Mouse (Mus musculus): ENCODE measurements around the gene Batf. TPM values are rescaled to one million over a fixed set of nuclear protein-coding genes. Genes with fewer than 3 reads are reported as not detected.
"Not testable (repeated sequence)": the region's sequence is repeated elsewhere in the genome, so short reads cannot be mapped to it uniquely, and the experiment has no call there.

Gene Batf
- polyA plus RNA-seq, 1 experiment from 2014 or later = 6.7 TPM

GRCm38 (mm10) chr12:85647346-85647745 is 39.1 kb upstream of the Batf start:
- Histone ChIP-seq H3K9ac (ENCODE audit: low read depth, low read length) (no peak overlapping the region), H3K4me3 (ENCODE audit: low read depth, low read length) (no peak overlapping the region), H3K4me1 (ENCODE audit: control insufficient read depth, insufficient read depth, low read length) (no peaks in the 10 kb centered on the region), H3K36me3 (ENCODE audit: control insufficient read depth, insufficient read depth, low read length) (no peaks in the 10 kb centered on the region), H3K4me2 (no peak overlapping the region), H3K27me3 (ENCODE audit: control insufficient read depth, insufficient read depth, low read length) (no peaks in the 10 kb centered on the region), H3K9me3 (replicated peaks; ENCODE audit: control insufficient read depth, low read length) (no peaks in the 10 kb centered on the region), H3K27ac (ENCODE audit: low read depth, low read length) (no peak overlapping the region)
- no peak for ATAC-seq (replicated peaks; ENCODE audit: insufficient number of reproducible peaks, low FRiP score, low TSS enrichment)
- 47% methylated on average over 10 of the region's 10 CpGs for WGBS (ENCODE audit: insufficient replicate concordance)

DNA sequence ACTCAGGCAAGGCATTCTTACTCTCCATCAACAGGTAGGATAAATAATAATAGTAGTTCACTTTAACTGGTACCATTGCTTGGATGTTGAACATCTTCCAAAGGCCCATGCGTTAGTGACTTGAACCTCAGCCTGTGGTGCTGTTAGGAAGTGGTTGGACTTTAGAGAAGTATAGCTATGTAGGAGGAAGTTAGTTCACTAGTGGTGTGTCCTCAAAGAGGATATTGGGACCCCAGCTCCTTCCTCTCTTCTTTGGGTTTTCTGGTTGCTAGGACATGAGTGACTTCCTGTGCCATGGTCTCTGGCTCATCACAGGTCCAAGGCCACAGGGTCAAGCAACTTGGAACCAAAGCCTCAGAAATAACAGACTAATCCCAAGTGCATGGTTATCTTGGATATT is 38.5 kb upstream of the Batf start:
- 88% methylated on average over 1 of the region's 1 CpGs for WGBS (ENCODE audit: insufficient replicate concordance)
- no peak overlapping the region for H3K4me3 ChIP-seq (ENCODE audit: low read depth, low read length)
- ATAC-seq (replicated peaks; ENCODE audit: insufficient number of reproducible peaks, low FRiP score, low TSS enrichment) = no peak
- no peak overlapping the region for H3K27ac ChIP-seq (ENCODE audit: low read depth, low read length)
- H3K9me3 ChIP-seq (replicated peaks; ENCODE audit: control insufficient read depth, low read length) = no peaks in the 10 kb centered on the region
- no peaks in the 10 kb centered on the region for H3K4me1 ChIP-seq (ENCODE audit: control insufficient read depth, insufficient read depth, low read length)
- H3K4me2 ChIP-seq = no peak overlapping the region
- H3K9ac ChIP-seq (ENCODE audit: low read depth, low read length) = no peak overlapping the region
- no peaks in the 10 kb centered on the region for H3K36me3 ChIP-seq (ENCODE audit: control insufficient read depth, insufficient read depth, low read length)
- no peaks in the 10 kb centered on the region for H3K27me3 ChIP-seq (ENCODE audit: control insufficient read depth, insufficient read depth, low read length)

DNA sequence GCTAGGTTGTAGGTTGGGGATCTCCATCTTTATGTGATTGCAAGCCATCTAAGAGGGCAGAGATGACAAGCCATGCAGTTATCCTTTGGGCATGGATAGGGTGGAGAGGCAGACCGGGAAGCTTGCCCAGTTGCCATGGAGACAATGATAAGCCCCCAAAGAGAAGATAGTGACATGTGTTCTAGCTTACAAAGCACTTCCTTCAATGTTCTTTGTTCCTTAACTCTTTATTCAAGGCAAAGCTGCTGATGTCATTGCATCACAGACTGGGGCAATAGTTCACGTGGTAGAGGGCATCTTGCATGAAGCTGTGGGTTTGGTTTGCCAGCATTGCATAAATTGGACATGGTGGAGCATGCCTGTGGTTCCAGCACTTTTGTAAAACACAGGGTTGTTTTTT is 27.1 kb upstream of the Batf start:
- ATAC-seq (replicated peaks; ENCODE audit: insufficient number of reproducible peaks, low FRiP score, low TSS enrichment) = peak; percentile 22; the same call in 1 of the 2 replicates
- WGBS (ENCODE audit: insufficient replicate concordance) = 34% methylated on average over 2 of the region's 2 CpGs

GRCm38 (mm10) chr12:85660855-85661254 is 25.6 kb upstream of the Batf start:
- Histone ChIP-seq H3K27ac (ENCODE audit: low read depth, low read length) (no peak overlapping the region), H3K9me3 (replicated peaks; ENCODE audit: control insufficient read depth, low read length) (no peaks in the 10 kb centered on the region), H3K36me3 (ENCODE audit: control insufficient read depth, insufficient read depth, low read length) (no peaks in the 10 kb centered on the region), H3K27me3 (ENCODE audit: control insufficient read depth, insufficient read depth, low read length) (no peaks in the 10 kb centered on the region), H3K4me2 (no peak overlapping the region), H3K4me3 (ENCODE audit: low read depth, low read length) (no peak overlapping the region), H3K4me1 (ENCODE audit: control insufficient read depth, insufficient read depth, low read length) (peaks cover 3% of the 10 kb centered on the region; the same call in 1 of the 2 replicates), H3K9ac (ENCODE audit: low read depth, low read length) (no peak overlapping the region)
- 90% methylated on average over 12 of the region's 12 CpGs for WGBS (ENCODE audit: insufficient replicate concordance)
- no peak for ATAC-seq (replicated peaks; ENCODE audit: insufficient number of reproducible peaks, low FRiP score, low TSS enrichment)

More for the DNA sequence above, 27.1 kb upstream of the Batf start:
- Histone ChIP-seq H3K27ac (ENCODE audit: low read depth, low read length) (no peak overlapping the region), H3K4me3 (ENCODE audit: low read depth, low read length) (no peak overlapping the region), H3K27me3 (ENCODE audit: control insufficient read depth, insufficient read depth, low read length) (no peaks in the 10 kb centered on the region), H3K36me3 (ENCODE audit: control insufficient read depth, insufficient read depth, low read length) (no peaks in the 10 kb centered on the region), H3K4me1 (ENCODE audit: control insufficient read depth, insufficient read depth, low read length) (peaks cover 3% of the 10 kb centered on the region; the same call in 1 of the 2 replicates), H3K4me2 (no peak overlapping the region), H3K9ac (ENCODE audit: low read depth, low read length) (no peak overlapping the region), H3K9me3 (replicated peaks; ENCODE audit: control insufficient read depth, low read length) (no peaks in the 10 kb centered on the region)

GRCm38 (mm10) chr12:85662232-85662631 is 24.2 kb upstream of the Batf start:
- H3K9me3 ChIP-seq (replicated peaks; ENCODE audit: control insufficient read depth, low read length); H3K27ac ChIP-seq (ENCODE audit: low read depth, low read length); H3K4me1 ChIP-seq (ENCODE audit: control insufficient read depth, insufficient read depth, low read length); H3K36me3 ChIP-seq (ENCODE audit: control insufficient read depth, insufficient read depth, low read length); ATAC-seq (replicated peaks; ENCODE audit: insufficient number of reproducible peaks, low FRiP score, low TSS enrichment); H3K27me3 ChIP-seq (ENCODE audit: control insufficient read depth, insufficient read depth, low read length); H3K4me2 ChIP-seq; H3K9ac ChIP-seq (ENCODE audit: low read depth, low read length); H3K4me3 ChIP-seq (ENCODE audit: low read depth, low read length): not testable (repeated sequence)
- 79% methylated on average over 8 of the region's 8 CpGs for WGBS (ENCODE audit: insufficient replicate concordance)

DNA sequence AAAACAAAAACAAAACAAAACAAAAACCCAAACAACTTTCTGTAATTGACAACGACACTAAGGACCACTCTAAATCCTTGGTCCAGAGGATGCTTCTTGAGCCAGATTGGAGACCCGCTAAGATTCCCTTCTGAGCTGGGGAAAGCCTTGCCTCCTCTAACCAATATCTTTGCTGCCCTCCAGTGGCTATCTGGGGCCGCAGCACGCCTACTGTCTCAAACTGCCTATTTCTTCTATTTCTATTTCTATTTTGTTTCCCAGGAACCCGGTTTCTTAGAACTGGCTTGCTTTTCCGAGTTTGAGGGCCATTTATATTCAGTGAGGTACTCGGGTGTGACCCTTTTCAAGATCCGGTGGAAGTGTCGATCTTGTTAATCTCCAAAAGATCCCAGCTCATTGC is 23.6 kb upstream of the Batf start:
- 12% methylated on average over 9 of the region's 9 CpGs for WGBS (ENCODE audit: insufficient replicate concordance)
- Histone ChIP-seq H3K9me3 (replicated peaks; ENCODE audit: control insufficient read depth, low read length) (no peaks in the 10 kb centered on the region), H3K27ac (ENCODE audit: low read depth, low read length) (no peak overlapping the region), H3K27me3 (ENCODE audit: control insufficient read depth, insufficient read depth, low read length) (no peaks in the 10 kb centered on the region), H3K9ac (ENCODE audit: low read depth, low read length) (no peak overlapping the region), H3K4me1 (ENCODE audit: control insufficient read depth, insufficient read depth, low read length) (peaks cover 3% of the 10 kb centered on the region; the same call in 1 of the 2 replicates), H3K4me2 (no peak overlapping the region), H3K4me3 (ENCODE audit: low read depth, low read length) (no peak overlapping the region), H3K36me3 (ENCODE audit: control insufficient read depth, insufficient read depth, low read length) (no peaks in the 10 kb centered on the region)
- no peak for ATAC-seq (replicated peaks; ENCODE audit: insufficient number of reproducible peaks, low FRiP score, low TSS enrichment)

DNA sequence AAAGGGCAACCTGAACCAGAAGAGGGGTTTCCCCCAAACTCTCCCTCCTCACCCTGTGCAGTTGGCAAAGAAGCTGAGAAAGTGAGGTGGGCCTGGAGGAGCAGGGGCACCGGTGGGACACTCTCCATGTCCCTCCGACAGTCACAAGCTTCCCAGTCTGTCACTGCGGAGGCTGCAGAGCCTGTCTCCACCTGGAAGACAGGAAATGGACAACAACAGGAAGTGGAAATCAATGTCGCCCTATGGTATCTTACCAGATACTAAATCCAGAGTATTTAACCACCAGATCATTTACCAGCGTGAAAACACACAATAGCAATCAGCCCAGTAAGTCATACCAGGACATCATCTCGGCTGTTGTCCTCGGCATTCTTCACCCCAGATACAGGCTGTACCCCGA is 20.4 kb upstream of the Batf start:
- no peaks in the 10 kb centered on the region for H3K27me3 ChIP-seq (ENCODE audit: control insufficient read depth, insufficient read depth, low read length)
- no peak for ATAC-seq (replicated peaks; ENCODE audit: insufficient number of reproducible peaks, low FRiP score, low TSS enrichment)
- WGBS (ENCODE audit: insufficient replicate concordance) = 72% methylated on average over 8 of the region's 8 CpGs

GRCm38 (mm10) chr12:85667071-85667470 is 19.4 kb upstream of the Batf start:
- Histone ChIP-seq H3K27me3 (ENCODE audit: control insufficient read depth, insufficient read depth, low read length) (no peaks in the 10 kb centered on the region), H3K9ac (ENCODE audit: low read depth, low read length) (no peak overlapping the region), H3K9me3 (replicated peaks; ENCODE audit: control insufficient read depth, low read length) (no peaks in the 10 kb centered on the region), H3K27ac (ENCODE audit: low read depth, low read length) (no peak overlapping the region), H3K36me3 (ENCODE audit: control insufficient read depth, insufficient read depth, low read length) (no peaks in the 10 kb centered on the region), H3K4me1 (ENCODE audit: control insufficient read depth, insufficient read depth, low read length) (no peaks in the 10 kb centered on the region), H3K4me3 (ENCODE audit: low read depth, low read length) (no peak overlapping the region), H3K4me2 (no peak overlapping the region)
- 85% methylated on average over 7 of the region's 7 CpGs for WGBS (ENCODE audit: insufficient replicate concordance)
- no peak for ATAC-seq (replicated peaks; ENCODE audit: insufficient number of reproducible peaks, low FRiP score, low TSS enrichment)

More for the DNA sequence above, 20.4 kb upstream of the Batf start:
- Histone ChIP-seq H3K4me3 (ENCODE audit: low read depth, low read length) (no peak overlapping the region), H3K4me2 (no peak overlapping the region), H3K36me3 (ENCODE audit: control insufficient read depth, insufficient read depth, low read length) (no peaks in the 10 kb centered on the region), H3K4me1 (ENCODE audit: control insufficient read depth, insufficient read depth, low read length) (no peaks in the 10 kb centered on the region), H3K27ac (ENCODE audit: low read depth, low read length) (no peak overlapping the region), H3K9me3 (replicated peaks; ENCODE audit: control insufficient read depth, low read length) (no peaks in the 10 kb centered on the region), H3K9ac (ENCODE audit: low read depth, low read length) (no peak overlapping the region)

- H3K4me1 ChIP-seq (ENCODE audit: control insufficient read depth, insufficient read depth, low read length) = no peaks in the 10 kb centered on the region
- H3K9ac ChIP-seq (ENCODE audit: low read depth, low read length) = no peak overlapping the region
- no peak overlapping the region for H3K4me2 ChIP-seq
- no peak for ATAC-seq (replicated peaks; ENCODE audit: insufficient number of reproducible peaks, low FRiP score, low TSS enrichment)
- no peaks in the 10 kb centered on the region for H3K27me3 ChIP-seq (ENCODE audit: control insufficient read depth, insufficient read depth, low read length)
- H3K36me3 ChIP-seq (ENCODE audit: control insufficient read depth, insufficient read depth, low read length) = no peaks in the 10 kb centered on the region
- no peaks in the 10 kb centered on the region for H3K9me3 ChIP-seq (replicated peaks; ENCODE audit: control insufficient read depth, low read length)
- 54% methylated on average over 3 of the region's 3 CpGs for WGBS (ENCODE audit: insufficient replicate concordance)
- H3K27ac ChIP-seq (ENCODE audit: low read depth, low read length) = no peak overlapping the region
- no peak overlapping the region for H3K4me3 ChIP-seq (ENCODE audit: low read depth, low read length)
Measured at GRCm38 (mm10) chr12:85668696-85669095, 17.8 kb upstream of the Batf start.
